Mouse (Mus musculus) v-Abl transformed pro-B cells (cell line): ENCODE results near the gene Mrpl45.

Source experiments
- in situ Hi-C, 2 experiments: fragments of 400-800 bp; cut with MboI; formaldehyde crosslinking; loops; one replicate each; pipeline ENCODE4 v1.15.1; 2025; ENCODE audit not compliant: unreplicated experiment in 2 of 2

The Mrpl45 gene

GRCm38 (mm10) chr11:97355247-97355646, 39.7 kb downstream of the Mrpl45 start:
- in situ Hi-C loops, result loop anchor here (5.0 kb wide), 3 partner anchors 42 to 267 kb away; no protein-coding TSS in a partner anchor

- in situ Hi-C loops, result loop anchor here (5.0 kb wide), 3 partner anchors 40 to 265 kb away; no protein-coding TSS in a partner anchor
Measured at GRCm38 (mm10) chr11:97357663-97358062, 42.1 kb downstream of the Mrpl45 start.

GRCm38 (mm10) chr11:97361948-97362648, 46.6 kb downstream of the Mrpl45 start, which contains the start of gene Socs7:
TSS of gene Socs7 (plus strand) at chr11:97362551.
- in situ Hi-C loops, result loop anchor here (5.0 kb wide), 1 partner anchor 110 kb away; no protein-coding TSS in a partner anchor

DNA sequence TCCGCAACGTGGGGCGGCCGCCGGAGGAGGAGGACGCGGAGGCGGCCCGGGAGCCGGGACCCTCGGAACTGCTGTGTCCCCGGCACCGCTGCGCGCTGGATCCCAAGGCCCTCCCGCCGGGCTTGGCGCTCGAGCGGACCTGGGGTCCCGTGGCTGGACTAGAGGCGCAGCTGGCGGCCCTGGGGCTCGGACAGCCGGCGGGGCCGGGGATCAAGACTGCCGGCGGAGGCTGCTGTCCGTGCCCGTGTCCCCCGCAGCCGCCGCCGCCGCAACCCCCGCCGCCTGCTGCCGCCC, 47.1 kb downstream of the Mrpl45 start:
- in situ Hi-C loops, result loop anchor here (5.0 kb wide), 1 partner anchor 110 kb away; no protein-coding TSS in a partner anchor

- in situ Hi-C loops, result loop anchor here (5.0 kb wide), 1 partner anchor 109 kb away; no protein-coding TSS in a partner anchor
Measured at GRCm38 (mm10) chr11:97362943-97363643, 47.6 kb downstream of the Mrpl45 start.

- in situ Hi-C loops, result loop anchor here (5.0 kb wide), 1 partner anchor 109 kb away; no protein-coding TSS in a partner anchor
Measured at GRCm38 (mm10) chr11:97363644-97363995, 48.1 kb downstream of the Mrpl45 start.

DNA sequence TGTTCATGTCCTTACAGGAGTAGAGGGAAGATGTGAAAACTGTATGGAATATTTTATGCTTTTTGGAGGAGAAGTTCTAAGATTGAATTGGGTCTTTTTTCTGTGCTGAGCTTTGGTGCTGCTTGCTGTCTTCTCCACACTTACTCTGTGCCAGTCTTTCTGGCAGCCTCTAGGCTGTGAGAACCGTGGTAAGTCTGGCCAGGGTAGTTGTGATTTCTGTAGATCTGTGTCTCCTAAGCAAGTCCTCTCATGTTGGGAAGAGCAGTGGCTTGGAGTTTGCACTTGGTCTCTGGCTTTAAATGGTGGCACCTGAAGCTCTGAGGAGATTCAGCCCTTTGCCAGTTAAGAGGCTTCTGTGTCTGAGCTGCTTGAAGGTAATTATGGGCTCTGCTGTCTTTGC, 50.0 kb downstream of the Mrpl45 start:
- in situ Hi-C loops, result no loop called here

DNA sequence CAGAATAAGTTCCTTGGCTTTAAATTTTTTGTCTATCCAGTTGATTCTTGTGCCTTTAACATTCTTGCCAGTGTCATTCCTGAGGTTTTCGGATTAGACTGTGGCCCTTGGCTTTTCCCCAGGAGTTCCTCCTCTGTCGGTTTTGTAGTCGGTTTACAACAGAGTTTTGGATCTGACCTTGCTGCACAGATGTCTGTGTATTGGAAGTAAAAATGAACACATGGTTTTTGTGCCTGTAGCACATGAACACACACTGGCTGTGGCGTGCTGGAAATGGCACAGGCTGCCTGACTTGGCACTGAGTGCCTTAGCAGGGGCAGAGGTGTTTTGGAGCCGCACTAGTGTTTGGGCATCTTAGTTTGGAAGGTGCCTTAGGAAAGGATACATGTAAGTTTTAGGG, 53.0 kb downstream of the Mrpl45 start:
- in situ Hi-C loops, result no loop called here

- in situ Hi-C loops, result no loop called here
Measured at GRCm38 (mm10) chr11:97370329-97371091, 55.0 kb downstream of the Mrpl45 start.

DNA sequence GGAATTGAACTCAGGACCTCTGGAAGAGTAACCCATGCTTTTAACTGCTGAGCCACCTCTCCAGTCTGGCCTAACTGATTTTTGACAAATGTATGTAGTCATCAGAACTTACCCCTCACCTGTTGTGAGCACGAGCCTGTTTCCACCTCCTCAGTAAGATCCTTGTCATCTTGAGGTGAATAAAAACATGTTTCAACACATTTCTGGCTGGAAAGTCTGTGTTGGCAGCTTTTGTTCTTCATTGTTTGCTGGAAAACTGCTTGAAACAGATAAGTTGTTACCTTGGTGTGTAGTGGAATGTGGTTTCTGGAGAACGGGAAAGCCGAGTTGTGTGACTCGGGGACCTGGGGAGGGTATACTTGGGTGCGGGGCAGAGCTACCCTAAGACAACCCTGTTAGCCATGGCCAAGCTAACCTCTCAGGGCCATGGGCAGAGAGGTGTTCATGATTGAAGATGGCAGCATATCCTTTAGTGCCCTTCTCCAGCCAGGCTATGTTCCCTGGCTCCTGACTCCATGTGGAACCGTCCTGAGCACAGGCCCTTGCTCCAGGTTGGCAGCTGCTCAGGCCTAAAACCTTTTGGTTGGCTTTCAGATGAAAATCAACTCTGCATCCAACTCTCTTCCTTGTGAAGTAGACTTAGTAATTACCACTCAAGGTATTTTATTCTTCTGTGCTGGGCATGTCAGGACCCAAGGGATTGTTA, 56.8 kb downstream of the Mrpl45 start:
- in situ Hi-C loops, result no loop called here

DNA sequence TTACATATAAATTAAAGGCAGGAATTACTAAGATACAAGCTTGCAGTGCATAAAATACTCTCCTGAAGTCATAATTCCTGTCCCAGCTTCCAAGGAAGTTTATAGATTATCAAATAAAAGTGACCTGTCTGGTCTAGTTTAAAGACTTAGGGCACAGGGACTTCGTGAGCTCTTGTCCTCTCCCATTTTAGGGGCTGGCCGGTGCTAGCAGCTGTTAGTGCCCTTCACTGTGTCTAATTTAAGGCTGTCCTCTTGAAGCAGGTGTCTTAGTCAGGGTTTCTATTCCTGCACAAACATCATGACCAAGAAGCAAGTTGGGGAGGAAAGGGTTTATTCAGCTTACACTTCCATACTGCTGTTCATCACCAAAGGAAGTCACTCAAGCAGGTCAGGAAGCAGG, 57.9 kb downstream of the Mrpl45 start:
- in situ Hi-C loops, result no loop called here
